Mouse (Mus musculus) limb, embryonic 15.5 days (tissue): ENCODE measurements around the gene Pla2g3. TPM values are rescaled to one million over a fixed set of nuclear protein-coding genes. Genes with fewer than 3 reads are reported as not detected.
A peak's percentile ranks its signal among the peaks of the same experiment; 100 is the strongest.

Experiments
- ATAC-seq: fragments of 200-750 bp; cut with Nextera tagmentation; 2 replicates; pipeline ENCODE4 v1.8.0; 2017; ENCODE audit warnings: low read depth, moderate TSS enrichment; ENCODE audit not compliant: insufficient number of reproducible peaks, low FRiP score, low TSS enrichment
- H3K27ac ChIP-seq: fragments of 300-500 bp; sonication (generic); 2 replicates; pipeline ENCODE4 v1.5.1; 2015; ENCODE audit warnings: moderate library complexity, mild to moderate bottlenecking, inconsistent platforms
- H3K27me3 ChIP-seq: fragments of 300-500 bp; sonication (generic); 2 replicates; pipeline ENCODE4 v1.6.1; 2015; ENCODE audit warnings: inconsistent platforms
- H3K36me3 ChIP-seq: fragments of 300-500 bp; sonication (generic); 2 replicates; pipeline ENCODE4 v1.6.1; 2015; ENCODE audit warnings: inconsistent platforms
- H3K4me1 ChIP-seq: fragments of 300-500 bp; sonication (generic); 2 replicates; pipeline ENCODE4 v1.6.1; 2015; ENCODE audit warnings: inconsistent platforms
- H3K4me2 ChIP-seq: fragments of 300-500 bp; sonication (generic); 2 replicates; pipeline ENCODE4 v1.6.1; 2015; ENCODE audit warnings: mild to moderate bottlenecking, inconsistent platforms
- H3K4me3 ChIP-seq: fragments of 300-500 bp; sonication (generic); 2 replicates; pipeline ENCODE4 v1.5.1; 2015; ENCODE audit warnings: mild to moderate bottlenecking, inconsistent platforms
- H3K9ac ChIP-seq: fragments of 300-500 bp; sonication (generic); 2 replicates; pipeline ENCODE4 v1.6.1; 2015; ENCODE audit warnings: inconsistent platforms
- H3K9me3 ChIP-seq: fragments of 300-500 bp; sonication (generic); 2 replicates; pipeline ENCODE4 v1.6.1; 2016; ENCODE audit warnings: inconsistent platforms
- WGBS: fragments of 180-500 bp; shearing (Covaris S2); methylation state at CpG from one replicate; pipeline ENCODE4 v1.1.7; 2015; 5-methylcytosine and 5-hydroxymethylcytosine counted together
- polyA plus RNA-seq: library from polyadenylated mRNA; unstranded; fragments of >200 nt; fragmentation: Nextera tagmentation; extraction: Ambion mirVana; gene quantifications from 2 replicates; pipeline ENCODE4 v1.2.1, GENCODE M21; 2015

The Pla2g3 gene
- polyA plus RNA-seq, 1 experiment from 2014 or later = 1.6 TPM

DNA sequence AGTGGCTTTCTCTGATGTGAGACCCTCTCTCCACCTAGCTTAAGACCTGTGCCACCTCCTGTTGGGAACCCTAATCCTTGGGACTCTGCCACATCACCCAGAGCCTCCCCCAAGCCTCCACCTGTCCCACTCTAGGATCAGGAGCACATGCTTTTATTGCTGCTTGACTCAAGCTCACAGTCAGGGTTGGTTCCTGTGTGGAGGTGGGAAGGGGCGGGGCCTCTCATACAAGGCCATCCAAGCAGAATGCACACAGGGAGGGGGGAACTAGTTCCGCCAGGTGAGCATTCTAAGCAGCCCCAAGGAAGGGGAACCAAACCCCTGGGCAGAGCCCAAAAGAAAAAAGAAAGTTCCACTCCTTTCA lies 29.0 kb upstream of the Pla2g3 start:
- 75% methylated on average over 2 of the region's 2 CpGs for WGBS
- no peak overlapping the region for H3K9ac ChIP-seq
- ATAC-seq = no peak

DNA sequence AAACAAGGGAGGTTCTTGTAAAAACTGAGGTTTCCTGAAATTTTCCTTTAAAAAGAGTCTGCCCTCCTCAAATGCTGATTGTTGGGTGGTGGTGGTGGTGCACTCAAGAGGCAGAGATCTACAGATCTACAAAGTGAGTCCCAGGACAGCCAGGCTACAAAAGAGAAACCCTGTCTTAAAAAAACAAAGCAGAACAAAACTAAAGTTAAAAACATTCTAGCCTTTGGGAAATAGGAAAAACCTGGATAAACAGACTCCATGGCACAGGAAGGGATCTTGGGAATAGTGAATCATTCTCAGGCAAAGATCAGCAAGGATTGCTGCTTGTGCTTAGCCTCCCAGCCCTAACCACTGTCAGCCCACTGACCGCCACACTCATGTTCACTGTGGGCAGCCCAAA lies 25.2 kb upstream of the Pla2g3 start:
- WGBS = 100% methylated on average over 1 of the region's 1 CpGs
- H3K27me3 ChIP-seq = no peaks in the 10 kb centered on the region
- no peak for ATAC-seq
- no peaks in the 10 kb centered on the region for H3K9me3 ChIP-seq
- H3K4me2 ChIP-seq = no peak overlapping the region
- no peak overlapping the region for H3K9ac ChIP-seq
- no peak overlapping the region for H3K27ac ChIP-seq
- H3K4me3 ChIP-seq = no peak overlapping the region
- no peaks in the 10 kb centered on the region for H3K4me1 ChIP-seq
- H3K36me3 ChIP-seq = no peaks in the 10 kb centered on the region

More for the DNA sequence above, 29.0 kb upstream of the Pla2g3 start:
- H3K9me3 ChIP-seq = no peaks in the 10 kb centered on the region
- no peak overlapping the region for H3K4me2 ChIP-seq
- H3K4me1 ChIP-seq = no peaks in the 10 kb centered on the region
- H3K27me3 ChIP-seq = no peaks in the 10 kb centered on the region
- H3K36me3 ChIP-seq = peaks cover 12% of the 10 kb centered on the region
- H3K4me3 ChIP-seq = no peak overlapping the region
- no peak overlapping the region for H3K27ac ChIP-seq

DNA sequence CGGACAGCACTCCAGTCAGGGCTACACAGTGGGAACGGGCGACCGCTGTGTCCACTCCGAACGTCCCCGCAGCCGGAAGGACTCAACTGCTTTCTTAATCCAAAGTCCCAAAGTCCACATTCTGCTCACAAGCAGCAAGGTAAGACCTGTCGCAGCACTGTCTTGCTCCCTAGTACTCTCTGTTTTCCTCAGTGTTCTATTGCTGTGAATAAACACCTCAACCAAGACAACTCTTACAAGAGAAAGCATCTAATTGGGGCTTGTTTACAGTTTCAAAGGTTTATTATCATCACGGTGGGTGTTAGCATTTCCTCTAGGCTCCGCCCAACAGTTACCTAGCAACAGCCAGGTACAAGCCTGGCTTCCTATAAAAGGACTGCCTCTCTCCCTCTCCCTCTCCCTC lies 16.6 kb upstream of the Pla2g3 start:
- no peaks in the 10 kb centered on the region for H3K27me3 ChIP-seq
- H3K9ac ChIP-seq = no peak overlapping the region
- ATAC-seq = no peak
- H3K4me3 ChIP-seq = no peak overlapping the region
- H3K36me3 ChIP-seq = no peaks in the 10 kb centered on the region
- 17% methylated on average over 11 of the region's 11 CpGs for WGBS
- H3K4me1 ChIP-seq = no peaks in the 10 kb centered on the region
- H3K9me3 ChIP-seq = no peaks in the 10 kb centered on the region
- H3K27ac ChIP-seq = no peak overlapping the region
- no peak overlapping the region for H3K4me2 ChIP-seq

DNA sequence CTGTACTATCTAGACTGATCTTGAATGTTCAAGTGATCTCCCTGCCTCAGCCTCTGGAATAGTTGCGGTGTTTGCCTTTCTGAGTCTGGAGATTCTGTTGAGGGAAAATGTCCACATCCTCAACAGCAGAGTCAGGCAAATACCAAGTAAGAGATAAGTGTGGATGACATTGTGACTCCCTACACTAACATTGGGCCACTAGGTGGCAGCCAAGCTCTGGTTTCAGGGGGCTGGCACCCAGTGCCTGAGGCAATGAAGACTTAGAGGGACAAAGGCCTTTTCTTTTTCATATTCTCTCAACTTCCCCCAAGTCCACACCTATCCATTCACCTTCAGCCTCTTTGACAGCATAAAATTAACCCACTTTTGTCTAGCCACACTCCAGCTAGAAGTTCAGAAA lies 15.6 kb upstream of the Pla2g3 start:
- H3K9me3 ChIP-seq = no peaks in the 10 kb centered on the region
- no peak overlapping the region for H3K4me3 ChIP-seq
- no peaks in the 10 kb centered on the region for H3K4me1 ChIP-seq
- H3K27me3 ChIP-seq = no peaks in the 10 kb centered on the region
- H3K4me2 ChIP-seq = no peak overlapping the region
- no peak overlapping the region for H3K9ac ChIP-seq
- 28% methylated on average over 1 of the region's 1 CpGs for WGBS
- 0 out of 2 replicates have a peak, but pooled peaks have one; percentile 58 for ATAC-seq
- no peaks in the 10 kb centered on the region for H3K36me3 ChIP-seq
- no peak overlapping the region for H3K27ac ChIP-seq

DNA sequence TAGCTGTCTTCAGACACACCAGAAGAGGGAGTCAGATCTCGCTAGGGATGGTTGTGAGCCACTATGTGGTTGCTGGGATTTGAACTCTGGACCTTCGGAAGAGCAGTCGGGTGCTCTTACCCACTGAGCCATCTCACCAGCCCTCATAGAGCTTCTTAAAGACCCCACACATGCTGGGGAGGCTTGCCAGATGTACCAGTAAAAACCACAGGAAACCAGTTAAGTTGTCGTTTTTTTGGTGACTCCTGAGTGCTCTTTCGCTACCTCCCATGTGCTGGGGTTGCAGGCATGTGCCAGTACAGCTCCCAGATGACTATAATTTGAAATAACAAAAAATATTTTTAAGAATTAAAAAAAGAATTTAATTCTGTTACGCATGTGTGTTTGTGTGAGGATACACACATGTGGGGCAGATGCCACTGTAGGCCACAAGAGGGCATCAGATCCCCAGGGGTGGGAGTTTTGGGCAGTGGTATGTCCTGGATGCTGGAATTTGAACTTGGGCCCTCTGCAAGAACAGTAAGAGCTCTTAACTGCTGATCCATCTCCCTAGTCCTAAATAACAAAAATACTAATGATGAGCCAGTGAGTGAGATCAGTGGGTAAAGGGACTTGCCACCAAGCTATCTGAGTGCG lies 13.5 kb upstream of the Pla2g3 start:
- H3K27me3 ChIP-seq = no peaks in the 10 kb centered on the region
- no peaks in the 10 kb centered on the region for H3K9me3 ChIP-seq
- H3K27ac ChIP-seq = no peak overlapping the region
- H3K4me2 ChIP-seq = no peak overlapping the region
- no peak overlapping the region for H3K4me3 ChIP-seq
- H3K36me3 ChIP-seq = no peaks in the 10 kb centered on the region
- 79% methylated on average over 7 of the region's 7 CpGs for WGBS
- ATAC-seq = no peak
- no peak overlapping the region for H3K9ac ChIP-seq
- H3K4me1 ChIP-seq = no peaks in the 10 kb centered on the region

DNA sequence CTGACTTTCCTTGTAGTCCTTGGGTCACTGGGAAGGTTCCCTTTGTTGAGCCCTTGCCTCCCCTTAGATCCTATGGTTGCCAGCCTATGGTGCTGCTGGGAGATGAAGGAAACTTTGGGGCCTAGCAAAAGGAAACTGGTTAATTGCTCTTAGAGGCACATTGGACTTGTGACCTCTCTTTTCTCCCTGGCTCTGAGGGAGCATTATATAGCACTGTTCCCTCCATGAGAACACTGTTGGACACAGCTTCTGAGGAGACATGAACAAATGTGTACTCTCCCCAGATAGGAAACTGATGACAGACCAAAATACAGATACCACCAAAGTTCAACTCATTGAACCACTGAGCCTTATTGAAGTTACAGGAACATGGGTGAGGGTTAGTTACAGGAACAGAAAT lies 12.6 kb upstream of the Pla2g3 start:
- no peak overlapping the region for H3K4me3 ChIP-seq
- H3K4me1 ChIP-seq = no peaks in the 10 kb centered on the region
- no peaks in the 10 kb centered on the region for H3K27me3 ChIP-seq
- no peaks in the 10 kb centered on the region for H3K9me3 ChIP-seq
- H3K36me3 ChIP-seq = no peaks in the 10 kb centered on the region
- no peak overlapping the region for H3K27ac ChIP-seq
- H3K4me2 ChIP-seq = no peak overlapping the region
- no peak for ATAC-seq
- no peak overlapping the region for H3K9ac ChIP-seq

DNA sequence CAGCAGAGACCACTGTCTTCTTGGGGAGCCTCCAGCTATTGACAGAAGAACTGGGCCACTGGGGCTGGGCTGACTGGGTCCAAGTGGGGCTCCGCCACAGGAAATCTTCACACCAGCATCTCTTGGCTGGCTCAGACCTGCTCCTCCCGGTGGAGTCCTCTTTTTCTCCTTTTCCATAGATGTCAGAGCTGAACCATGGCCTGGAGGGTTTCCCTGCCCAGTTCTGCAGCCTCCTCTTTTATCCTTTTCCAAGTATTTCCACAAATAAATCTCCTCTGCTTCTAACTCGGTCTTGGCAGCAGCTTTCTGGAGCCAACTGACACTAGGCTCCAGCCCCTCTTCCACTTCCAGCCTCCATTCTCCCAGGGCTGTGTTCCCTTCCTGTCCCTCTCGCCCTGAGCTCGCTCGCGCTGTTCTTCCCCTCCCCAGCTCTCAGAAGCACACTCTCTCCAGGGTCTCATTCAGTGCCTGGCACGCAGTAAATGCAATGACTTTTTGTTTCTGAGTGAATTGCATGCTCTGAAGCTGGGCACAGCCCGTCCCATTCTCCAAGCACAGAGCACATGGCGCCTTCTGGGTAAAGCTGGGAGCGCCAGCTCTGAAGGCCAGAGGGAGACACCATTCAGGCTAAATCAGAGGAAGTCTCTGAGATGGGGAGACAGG lies 4.0 kb upstream of the Pla2g3 start:
- no peak for ATAC-seq
- 43% methylated on average over 11 of the region's 11 CpGs for WGBS
- Histone ChIP-seq H3K27ac (0 out of 2 replicates have a peak overlapping the region, but pooled peaks have one; percentile 22), H3K27me3 (no peaks in the 10 kb centered on the region), H3K9me3 (no peaks in the 10 kb centered on the region), H3K4me2 (no peak overlapping the region), H3K36me3 (no peaks in the 10 kb centered on the region), H3K4me1 (peaks cover 17% of the 10 kb centered on the region), H3K4me3 (no peak overlapping the region), H3K9ac (no peak overlapping the region)

DNA sequence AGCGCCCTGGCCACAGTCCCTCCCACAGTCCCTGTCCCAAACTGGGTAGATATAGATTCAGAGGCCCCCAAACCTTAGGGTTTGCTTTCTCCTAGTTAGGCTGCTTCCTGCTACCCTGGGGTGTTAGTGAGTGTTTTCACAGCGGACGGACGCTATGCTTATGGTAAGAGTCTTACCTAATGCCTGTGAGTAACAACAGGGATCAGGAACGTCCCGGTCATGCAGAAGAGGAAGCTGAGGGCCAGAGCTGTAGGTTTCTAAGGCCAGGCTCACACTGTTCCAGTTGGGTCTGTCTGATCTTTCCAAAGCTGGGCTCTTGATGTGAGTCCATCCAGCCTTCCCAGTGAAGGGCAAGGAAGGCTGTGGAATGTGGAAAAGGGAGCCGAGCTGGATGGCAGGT lies 1.7 kb upstream of the Pla2g3 start:
- Histone ChIP-seq H3K27me3 (no peaks in the 10 kb centered on the region), H3K4me1 (peaks cover 17% of the 10 kb centered on the region), H3K27ac (no peak overlapping the region), H3K36me3 (no peaks in the 10 kb centered on the region), H3K9ac (no peak overlapping the region), H3K4me3 (no peak overlapping the region), H3K9me3 (no peaks in the 10 kb centered on the region), H3K4me2 (no peak overlapping the region)
- no peak for ATAC-seq
- 69% methylated on average over 7 of the region's 7 CpGs for WGBS

DNA sequence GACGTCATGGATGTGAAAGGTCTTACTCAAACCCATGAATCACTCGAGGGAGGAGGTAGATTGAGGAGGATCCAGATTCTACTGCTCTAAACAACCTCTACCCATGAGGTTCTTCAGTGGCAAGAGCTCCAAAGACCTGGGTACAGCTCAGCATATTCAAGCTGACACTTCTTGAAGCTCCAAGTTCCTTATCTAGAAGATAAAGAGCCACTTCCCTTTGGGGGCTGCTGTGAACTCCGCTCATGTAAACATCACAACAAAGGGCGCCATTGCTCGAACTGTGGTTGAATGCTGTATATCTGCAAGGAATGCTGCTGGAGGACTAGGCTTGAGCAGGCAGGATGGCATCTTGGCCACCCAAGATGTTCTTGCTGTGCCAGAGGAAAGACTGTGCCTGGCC lies 952 bp downstream of the Pla2g3 start:
- H3K27ac ChIP-seq = no peak overlapping the region
- H3K9ac ChIP-seq = no peak overlapping the region
- ATAC-seq = no peak
- H3K27me3 ChIP-seq = no peaks in the 10 kb centered on the region
- H3K36me3 ChIP-seq = no peaks in the 10 kb centered on the region
- H3K4me1 ChIP-seq = peaks cover 12% of the 10 kb centered on the region
- WGBS = 77% methylated on average over 5 of the region's 5 CpGs
- no peaks in the 10 kb centered on the region for H3K9me3 ChIP-seq
- H3K4me2 ChIP-seq = no peak overlapping the region
- H3K4me3 ChIP-seq = no peak overlapping the region

DNA sequence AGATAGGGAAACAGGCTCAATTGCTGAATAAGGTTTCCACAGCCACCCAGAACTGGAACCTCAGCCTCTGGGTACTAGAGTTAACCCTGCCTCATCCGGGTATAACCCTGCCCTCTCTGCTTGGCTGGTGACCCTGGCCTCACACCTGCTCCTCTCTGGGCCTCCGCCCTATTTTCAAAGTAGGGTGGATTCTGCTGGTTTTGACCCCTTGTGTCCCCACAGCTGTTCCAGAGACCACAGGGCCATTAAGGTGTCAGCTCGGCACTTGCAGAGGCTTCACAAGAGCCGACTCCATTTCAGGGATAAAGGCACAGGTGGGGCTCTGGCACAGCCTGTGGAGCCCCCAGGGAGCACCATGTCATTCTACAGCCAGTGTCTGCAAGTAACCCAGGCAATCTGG lies 4.7 kb downstream of the Pla2g3 start:
- no peak for ATAC-seq
- Histone ChIP-seq H3K36me3 (no peaks in the 10 kb centered on the region), H3K4me1 (peaks cover 9% of the 10 kb centered on the region; the same call in 1 of the 2 replicates), H3K4me3 (no peak overlapping the region), H3K27ac (no peak overlapping the region), H3K27me3 (no peaks in the 10 kb centered on the region), H3K4me2 (no peak overlapping the region), H3K9ac (no peak overlapping the region), H3K9me3 (no peaks in the 10 kb centered on the region)
- 54% methylated on average over 4 of the region's 4 CpGs for WGBS

DNA sequence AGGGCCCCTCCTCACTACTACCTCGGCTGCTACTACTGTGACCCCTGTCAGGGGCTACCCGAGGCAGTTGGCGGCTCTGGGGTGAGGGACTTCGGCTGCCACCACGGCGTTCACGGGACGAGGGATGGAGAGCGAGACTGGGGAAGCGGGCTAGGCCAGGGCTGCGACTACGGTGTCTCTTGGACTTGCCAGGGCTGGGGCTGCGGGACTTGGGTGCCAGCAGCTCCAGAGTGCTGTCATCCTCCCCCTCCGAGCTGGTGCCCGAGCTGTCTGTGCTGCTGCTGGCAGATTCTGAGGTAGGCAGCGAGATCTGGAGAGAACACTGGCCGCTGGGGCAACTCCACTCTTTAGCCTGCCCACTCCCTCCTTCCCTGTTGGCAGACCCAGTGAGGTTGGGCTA lies 6.8 kb downstream of the Pla2g3 start:
- Histone ChIP-seq H3K4me2 (no peak overlapping the region), H3K9ac (no peak overlapping the region), H3K4me1 (0 out of 2 replicates have a peak, but pooled peaks cover 3% of the 10 kb centered on the region), H3K27ac (no peak overlapping the region), H3K9me3 (no peaks in the 10 kb centered on the region), H3K4me3 (no peak overlapping the region), H3K27me3 (no peaks in the 10 kb centered on the region), H3K36me3 (no peaks in the 10 kb centered on the region)
- WGBS = 80% methylated on average over 17 of the region's 17 CpGs
- no peak for ATAC-seq

DNA sequence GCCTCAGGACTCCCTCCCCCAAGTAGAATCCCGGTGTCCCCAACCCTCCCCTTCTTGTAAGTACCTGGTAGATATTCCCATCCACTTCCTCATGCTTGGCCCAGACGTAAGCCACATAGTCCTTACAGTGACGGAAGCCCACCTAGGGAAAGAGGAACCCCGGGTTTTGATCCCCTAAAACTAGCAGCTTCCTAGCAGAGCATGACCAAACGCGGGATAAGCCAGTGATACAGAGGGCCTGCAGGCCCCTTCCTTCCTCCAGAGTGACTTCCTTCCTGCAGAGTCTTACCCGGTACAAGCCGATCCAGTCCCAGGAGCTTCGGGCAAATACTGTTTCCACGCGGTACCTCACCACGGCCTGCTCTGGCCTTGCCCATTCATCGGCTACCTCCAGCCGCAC lies 7.4 kb downstream of the Pla2g3 start:
- no peak overlapping the region for H3K4me3 ChIP-seq
- H3K27ac ChIP-seq = no peak overlapping the region
- H3K27me3 ChIP-seq = no peaks in the 10 kb centered on the region
- no peaks in the 10 kb centered on the region for H3K9me3 ChIP-seq
- ATAC-seq = no peak
- H3K4me2 ChIP-seq = no peak overlapping the region
- H3K9ac ChIP-seq = no peak overlapping the region
- 0 out of 2 replicates have a peak, but pooled peaks cover 3% of the 10 kb centered on the region for H3K4me1 ChIP-seq
- 91% methylated on average over 14 of the region's 14 CpGs for WGBS
- H3K36me3 ChIP-seq = no peaks in the 10 kb centered on the region
